Mouse (Mus musculus) right cerebral cortex, postnatal 4 days (tissue): ENCODE results near the gene Gsdme.

ENCODE experiments used
- DNase-seq: peaks from one replicate; pipeline ENCODE4 v3.0.0-alpha.2; 2022

Gsdme gene

DNA sequence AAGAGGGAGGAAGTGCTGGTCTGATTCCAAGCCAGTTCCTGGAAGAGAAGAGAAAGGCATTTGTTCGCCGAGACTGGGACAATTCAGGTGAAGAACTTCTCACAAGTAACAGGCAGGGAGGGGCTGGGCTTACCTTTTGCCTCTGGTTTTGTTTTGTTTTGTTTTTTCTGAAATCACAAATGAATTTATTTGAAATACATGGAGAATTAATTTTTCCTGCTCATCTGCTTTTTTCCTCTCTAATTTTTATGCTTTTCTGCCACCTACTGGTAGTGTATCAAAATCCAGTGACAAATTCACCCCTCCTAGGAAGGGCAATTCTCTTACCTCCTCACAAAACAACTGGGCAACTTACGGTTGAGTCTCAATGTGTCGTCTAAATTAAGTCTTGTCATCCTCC is 83.5 kb downstream of the Gsdme start:
- no peak for DNase-seq

DNA sequence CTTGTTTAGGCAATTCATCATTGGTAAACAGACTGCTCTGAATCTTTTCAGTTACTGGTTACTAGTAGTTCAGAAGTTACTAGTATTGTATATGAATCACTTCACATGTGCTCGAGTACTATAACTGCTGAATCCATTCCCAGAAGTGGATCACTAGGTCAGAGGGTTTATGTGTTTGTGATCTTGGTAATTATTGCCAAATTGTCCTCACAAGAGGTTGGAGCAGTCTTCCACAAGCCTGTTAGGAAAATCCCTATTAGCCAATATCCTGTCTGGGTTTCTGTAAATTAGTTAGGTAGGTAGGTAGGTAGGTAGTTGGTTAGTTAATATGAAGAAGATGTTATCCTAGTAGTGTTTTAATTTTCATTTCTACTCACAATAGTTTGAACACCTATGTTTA is 87.9 kb downstream of the Gsdme start:
- no peak for DNase-seq

DNA sequence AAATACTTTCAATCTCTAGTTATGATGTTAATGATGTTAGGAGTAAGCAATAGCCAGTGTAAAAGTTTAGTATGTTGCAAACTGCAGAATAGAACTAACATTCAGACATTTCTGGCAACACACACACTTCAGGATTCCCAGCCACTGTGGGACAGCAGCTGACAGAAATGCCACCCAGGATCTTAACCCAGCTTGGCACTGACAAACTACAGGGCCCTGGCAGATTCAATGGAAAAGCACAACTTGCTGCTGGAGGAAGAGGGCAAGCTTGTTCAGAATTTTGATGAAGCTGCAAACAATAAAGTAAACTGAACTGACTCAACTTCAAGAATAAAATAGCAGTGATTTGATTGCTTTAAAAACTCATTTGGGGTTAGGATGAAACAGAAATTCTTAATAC is 93.9 kb downstream of the Gsdme start:
- no peak for DNase-seq

DNA sequence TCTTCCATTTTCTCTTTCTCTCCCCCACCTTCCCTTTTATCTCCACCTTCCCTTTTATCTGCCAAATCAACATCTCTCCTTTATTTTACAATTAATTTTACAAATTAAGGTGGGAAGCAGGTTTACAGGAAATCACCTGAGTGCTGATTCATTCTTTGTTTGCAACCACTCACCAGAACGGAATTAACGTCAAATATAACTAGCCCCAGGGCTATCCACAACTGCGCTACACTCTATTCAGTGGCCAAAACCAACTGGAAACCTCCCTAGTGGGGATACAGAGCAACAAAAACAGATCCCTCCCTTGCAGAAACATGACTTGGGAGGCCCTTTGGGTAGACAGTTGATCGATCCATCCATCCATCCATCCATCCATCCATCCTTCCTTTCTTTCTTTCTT is 94.8 kb downstream of the Gsdme start:
- DNase-seq = no peak

DNA sequence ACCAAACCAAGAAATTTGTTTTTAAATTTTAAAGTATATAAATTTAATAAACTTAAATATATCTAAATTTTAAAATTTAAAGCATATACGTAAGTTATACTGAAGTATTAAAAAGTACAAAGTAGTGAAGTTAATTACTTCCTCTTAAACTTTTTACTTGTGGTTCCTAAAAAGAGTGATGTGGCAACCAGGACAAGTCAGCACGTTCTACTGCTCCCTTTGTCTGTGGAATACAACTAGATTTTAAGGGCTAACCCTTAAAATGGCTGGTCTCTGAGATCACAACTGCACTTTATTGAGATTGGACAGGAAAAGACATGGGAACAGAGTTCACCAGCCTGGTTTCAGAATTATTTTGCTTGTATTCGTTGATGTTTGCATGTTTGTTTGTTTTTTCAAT is 100.6 kb downstream of the Gsdme start:
- DNase-seq = no peak

DNA sequence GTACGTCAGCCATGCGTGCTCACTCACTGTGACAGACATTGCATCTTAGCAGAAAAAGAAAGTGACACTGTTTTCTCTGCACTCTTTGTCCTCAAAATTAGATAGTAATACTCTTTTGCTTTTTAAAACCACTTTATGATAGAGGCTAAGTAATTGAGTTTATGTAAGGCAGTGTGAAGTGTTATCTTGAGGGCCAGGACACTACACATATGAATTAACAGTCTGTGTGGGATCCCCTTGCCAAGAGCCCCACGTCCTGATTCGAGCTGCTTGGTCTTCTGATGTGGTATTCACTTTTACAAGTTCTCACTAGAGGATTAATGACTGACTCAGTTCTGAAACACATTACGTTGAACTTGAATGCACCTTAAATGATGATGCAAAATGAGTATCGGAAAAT is 103.8 kb downstream of the Gsdme start:
- no peak for DNase-seq

DNA sequence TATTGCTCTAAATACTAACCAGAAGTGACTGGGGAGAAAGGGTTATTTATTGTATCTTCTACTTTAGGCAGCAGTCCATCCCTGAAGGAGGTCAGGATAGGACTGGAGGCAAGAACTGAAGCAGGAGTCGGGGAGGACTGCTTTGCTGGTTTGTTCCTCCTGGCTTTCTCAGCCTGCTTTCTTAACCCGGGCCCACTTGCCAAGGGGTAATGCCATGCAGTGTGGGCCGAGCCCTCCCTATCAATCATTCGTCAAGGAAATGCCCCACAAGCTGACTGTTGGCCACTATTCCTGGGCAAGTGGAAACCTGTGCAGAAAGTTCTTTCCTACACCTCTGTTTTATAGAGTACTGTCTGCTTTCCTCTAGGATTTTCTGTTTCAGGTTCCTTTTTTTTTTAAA is 114.3 kb downstream of the Gsdme start:
- no peak for DNase-seq

DNA sequence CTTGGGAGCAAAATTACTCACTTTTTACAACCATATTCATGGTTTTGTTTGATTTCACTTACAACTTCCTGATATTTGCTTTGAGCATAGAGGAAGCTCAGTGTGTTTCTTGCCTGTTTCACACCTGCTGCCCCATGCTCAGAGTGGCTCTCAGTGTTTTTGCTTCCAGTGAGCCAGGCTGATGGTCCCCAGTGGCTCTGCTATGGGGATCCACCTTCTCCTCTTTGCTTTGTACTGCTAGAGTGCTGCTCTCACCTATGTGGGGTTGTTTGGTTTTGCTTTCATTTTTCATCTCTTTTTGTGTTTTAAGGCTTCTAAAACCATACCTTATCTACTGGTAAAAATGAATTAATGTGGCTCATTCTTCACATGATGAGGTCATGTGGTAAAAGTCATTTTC is 117.5 kb downstream of the Gsdme start:
- DNase-seq = no peak

DNA sequence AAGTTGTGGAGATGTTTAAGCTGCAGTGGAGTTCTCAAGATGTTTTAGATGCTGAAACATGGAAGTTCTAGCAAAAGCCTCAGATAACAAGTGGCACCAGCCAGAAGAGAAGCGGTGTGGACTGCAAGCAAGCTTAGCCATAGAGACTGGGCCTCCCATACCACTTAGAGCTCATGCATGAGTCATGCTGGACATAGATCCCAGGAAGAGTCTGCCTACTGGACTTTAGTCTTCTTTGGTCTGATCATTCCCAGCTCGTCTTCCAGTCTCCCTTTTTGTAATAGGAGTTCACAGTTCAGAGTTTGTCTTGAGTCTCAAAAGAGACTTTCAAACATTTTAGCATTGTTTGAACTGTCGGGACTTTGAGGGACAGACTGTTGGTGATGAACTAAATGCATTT is 124.1 kb downstream of the Gsdme start:
- DNase-seq = no peak
